Mouse (Mus musculus) embryonic facial prominence, embryonic 14.5 days (tissue): Measurements from ENCODE around the gene Neb. TPM values are rescaled to one million over a fixed set of nuclear protein-coding genes. Genes with fewer than 3 reads are reported as not detected.

Experiments
- ATAC-seq: fragments of 200-750 bp; cut with Nextera tagmentation; 2 replicates; pipeline ENCODE4 v1.8.0; 2017; ENCODE audit warnings: low read depth, moderate number of reproducible peaks, moderate TSS enrichment
- DNase-seq: peaks from one replicate; pipeline ENCODE4 v3.0.0-alpha.2; 2015; ENCODE audit warnings: low spot score
- H3K27ac ChIP-seq: fragments of 300-500 bp; sonication (generic); replicated peaks from 2 replicates; pipeline ENCODE4 v1.5.1; 2014; ENCODE audit warnings: low read depth, mild to moderate bottlenecking, low read length, moderate library complexity
- H3K27me3 ChIP-seq: fragments of 300-500 bp; sonication (generic); replicated peaks from 2 replicates; pipeline ENCODE4 v1.6.1; 2014; ENCODE audit warnings: low read length; ENCODE audit not compliant: control insufficient read depth, insufficient read depth
- H3K36me3 ChIP-seq: fragments of 300-500 bp; sonication (generic); 2 replicates; pipeline ENCODE4 v1.6.1; 2014; ENCODE audit warnings: low read length, mixed read lengths; ENCODE audit not compliant: control insufficient read depth, insufficient read depth
- H3K4me1 ChIP-seq: fragments of 300-500 bp; sonication (generic); 2 replicates; pipeline ENCODE4 v1.6.1; 2014; ENCODE audit warnings: antibody characterized with exemption, low read length; ENCODE audit not compliant: control insufficient read depth, insufficient read depth
- H3K4me2 ChIP-seq: fragments of 300-500 bp; sonication (generic); 2 replicates; pipeline ENCODE4 v1.6.1; 2014; ENCODE audit warnings: low read depth, mild to moderate bottlenecking, low read length, moderate library complexity, mixed read lengths
- H3K4me3 ChIP-seq: fragments of 300-500 bp; sonication (generic); 2 replicates; pipeline ENCODE4 v1.5.1; 2014; ENCODE audit warnings: low read depth, mild to moderate bottlenecking, low read length
- H3K9ac ChIP-seq: fragments of 300-500 bp; sonication (generic); 2 replicates; pipeline ENCODE4 v1.6.1; 2014; ENCODE audit warnings: low read depth, mild to moderate bottlenecking, low read length, moderate library complexity, mixed read lengths
- H3K9me3 ChIP-seq: fragments of 300-500 bp; sonication (generic); 2 replicates; pipeline ENCODE4 v1.6.1; 2016; ENCODE audit warnings: low read length; ENCODE audit not compliant: control insufficient read depth
- WGBS: fragments of 180-500 bp; shearing (Covaris S2); extraction: QIAGEN DNeasy Blood & Tissue Kit; methylation state at CpG from one replicate; pipeline ENCODE4 v1.1.7; 2014; 5-methylcytosine and 5-hydroxymethylcytosine counted together
- polyA plus RNA-seq: library from polyadenylated mRNA; unstranded; fragments of >200 nt; fragmentation: Nextera tagmentation; extraction: Ambion mirVana; gene quantifications from 2 replicates; pipeline ENCODE4 v1.2.1, GENCODE M21; 2014

The Neb gene
- polyA plus RNA-seq, 1 experiment from 2014 or later = 249 TPM

GRCm38 (mm10) chr2:52389975-52390374, 11.7 kb upstream of the Neb start:
- 72% methylated on average over 3 of the region's 3 CpGs for whole genome bisulfite sequencing
- Histone ChIP-seq H3K27me3 (no peaks in the 10 kb centered on the region), H3K9ac (no peak overlapping the region), H3K4me2 (no peak overlapping the region), H3K4me1 (no peaks in the 10 kb centered on the region), H3K27ac (no peak overlapping the region), H3K36me3 (no peaks in the 10 kb centered on the region), H3K9me3 (no peaks in the 10 kb centered on the region), H3K4me3 (no peak overlapping the region)
- DNase-seq (no peak), ATAC-seq (no peak)

GRCm38 (mm10) chr2:52386451-52386850, 8.2 kb upstream of the Neb start:
- no peaks in the 10 kb centered on the region for H3K4me1 ChIP-seq
- no peak for ATAC-seq
- WGBS = 79% methylated on average over 6 of the region's 6 CpGs

GRCm38 (mm10) chr2:52386037-52386436, 7.8 kb upstream of the Neb start:
- 49% methylated on average over 7 of the region's 7 CpGs for WGBS
- H3K4me2 ChIP-seq = no peak overlapping the region
- H3K27ac ChIP-seq = no peak overlapping the region
- no peaks in the 10 kb centered on the region for H3K4me1 ChIP-seq
- H3K4me3 ChIP-seq = no peak overlapping the region
- no peaks in the 10 kb centered on the region for H3K27me3 ChIP-seq
- no peaks in the 10 kb centered on the region for H3K9me3 ChIP-seq
- H3K9ac ChIP-seq = no peak overlapping the region
- H3K36me3 ChIP-seq = no peaks in the 10 kb centered on the region
- DNase-seq = no peak
- ATAC-seq = no peak

More at GRCm38 (mm10) chr2:52386451-52386850, 8.2 kb upstream of the Neb start:
- Histone ChIP-seq H3K36me3 (no peaks in the 10 kb centered on the region), H3K27ac (no peak overlapping the region), H3K4me3 (no peak overlapping the region), H3K27me3 (no peaks in the 10 kb centered on the region), H3K9ac (no peak overlapping the region), H3K9me3 (no peaks in the 10 kb centered on the region), H3K4me2 (no peak overlapping the region)
- no peak for DNase-seq

GRCm38 (mm10) chr2:52378848-52379261, 581 bp upstream of the Neb start:
- Histone ChIP-seq H3K9me3 (no peaks in the 10 kb centered on the region), H3K27ac (no peak overlapping the region), H3K4me3 (no peak overlapping the region), H3K9ac (no peak overlapping the region), H3K4me1 (no peaks in the 10 kb centered on the region), H3K27me3 (no peaks in the 10 kb centered on the region), H3K36me3 (no peaks in the 10 kb centered on the region), H3K4me2 (peak overlapping the region; percentile 28; the same call in 1 of the 2 replicates)
- ATAC-seq (0 out of 2 replicates have a peak, but pooled peaks have one; percentile 15), DNase-seq (no peak)
- 73% methylated on average over 10 of the region's 10 CpGs for WGBS

GRCm38 (mm10) chr2:52377706-52378447, 397 bp downstream of the Neb start:
- no peak for DNase-seq
- H3K36me3 ChIP-seq = no peaks in the 10 kb centered on the region
- peak overlapping the region; percentile 28; the same call in 1 of the 2 replicates for H3K4me2 ChIP-seq
- no peaks in the 10 kb centered on the region for H3K9me3 ChIP-seq
- no peak for ATAC-seq
- 57% methylated on average over 13 of the region's 13 CpGs for WGBS
- H3K4me1 ChIP-seq = no peaks in the 10 kb centered on the region
- no peak overlapping the region for H3K9ac ChIP-seq
- no peak overlapping the region for H3K27ac ChIP-seq
- peak overlapping the region; percentile 10; the same call in 1 of the 2 replicates for H3K4me3 ChIP-seq
- H3K27me3 ChIP-seq = no peaks in the 10 kb centered on the region

- no peaks in the 10 kb centered on the region for H3K4me1 ChIP-seq
- H3K27ac ChIP-seq = no peak overlapping the region
- ATAC-seq = no peak
- H3K36me3 ChIP-seq = no peaks in the 10 kb centered on the region
- no peak overlapping the region for H3K4me2 ChIP-seq
- WGBS = 94% methylated on average over 6 of the region's 6 CpGs
- H3K4me3 ChIP-seq = no peak overlapping the region
- H3K27me3 ChIP-seq = no peaks in the 10 kb centered on the region
- no peaks in the 10 kb centered on the region for H3K9me3 ChIP-seq
- H3K9ac ChIP-seq = no peak overlapping the region
- DNase-seq = no peak
These were observed 3.6 kb downstream of the Neb start for GRCm38 (mm10) chr2:52374706-52375105.

- H3K4me2 ChIP-seq = no peak overlapping the region
- no peaks in the 10 kb centered on the region for H3K4me1 ChIP-seq
- no peaks in the 10 kb centered on the region for H3K27me3 ChIP-seq
- DNase-seq (no peak), ATAC-seq (no peak)
- H3K9me3 ChIP-seq = no peaks in the 10 kb centered on the region
- no peak overlapping the region for H3K9ac ChIP-seq
- 83% methylated on average over 6 of the region's 6 CpGs for WGBS
- H3K27ac ChIP-seq = no peak overlapping the region
- no peaks in the 10 kb centered on the region for H3K36me3 ChIP-seq
- no peak overlapping the region for H3K4me3 ChIP-seq
These were observed 5.8 kb downstream of the Neb start for GRCm38 (mm10) chr2:52372480-52372879.

- Histone ChIP-seq H3K4me2 (no peak overlapping the region), H3K4me1 (no peaks in the 10 kb centered on the region), H3K9ac (no peak overlapping the region), H3K4me3 (no peak overlapping the region), H3K27ac (no peak overlapping the region), H3K27me3 (no peaks in the 10 kb centered on the region), H3K9me3 (no peaks in the 10 kb centered on the region), H3K36me3 (no peaks in the 10 kb centered on the region)
- no peak for ATAC-seq
- DNase-seq = no peak
- 85% methylated on average over 4 of the region's 4 CpGs for WGBS
These were observed 6.2 kb downstream of the Neb start for GRCm38 (mm10) chr2:52372080-52372479.

- 45% methylated on average over 2 of the region's 2 CpGs for WGBS
- H3K36me3 ChIP-seq = no peaks in the 10 kb centered on the region
- ATAC-seq (no peak), DNase-seq (peak; percentile 74)
- no peaks in the 10 kb centered on the region for H3K27me3 ChIP-seq
- no peak overlapping the region for H3K9ac ChIP-seq
- H3K4me3 ChIP-seq = no peak overlapping the region
- H3K4me1 ChIP-seq = no peaks in the 10 kb centered on the region
- H3K9me3 ChIP-seq = no peaks in the 10 kb centered on the region
- no peak overlapping the region for H3K4me2 ChIP-seq
- H3K27ac ChIP-seq = no peak overlapping the region
These were observed 7.2 kb downstream of the Neb start for GRCm38 (mm10) chr2:52371066-52371465.
